8 mouse cellular contexts compared by ENCODE assay signal in the genomic region with DNA sequence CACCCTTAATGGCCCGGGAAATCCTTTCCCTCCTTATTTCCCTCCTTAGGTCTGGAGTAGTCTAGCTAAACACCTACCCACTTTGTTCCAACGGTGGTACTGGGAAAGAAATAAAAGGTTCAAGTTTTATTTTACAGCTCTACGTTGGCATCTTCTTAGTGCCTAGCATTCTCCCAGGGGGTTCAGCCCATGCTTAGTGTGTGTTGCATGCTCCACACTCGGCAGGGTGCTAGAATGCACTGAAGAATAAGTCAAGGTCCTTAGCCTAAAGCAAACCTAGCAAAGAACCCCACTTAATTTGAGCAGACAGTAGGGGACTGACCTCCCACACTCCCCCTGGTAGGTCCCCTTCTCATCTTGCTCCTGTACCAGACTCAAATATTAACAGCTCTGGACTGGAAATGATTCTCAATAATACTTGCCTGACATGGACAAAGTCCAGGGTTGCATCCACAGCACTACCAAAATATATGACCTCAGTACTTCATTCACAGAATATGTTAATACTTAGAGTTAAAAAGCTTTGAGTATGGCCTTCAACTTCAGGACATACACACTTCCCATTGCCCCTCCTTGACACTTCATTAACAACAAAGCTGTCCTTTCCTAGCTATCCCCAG. TPM values are rescaled to one million over a fixed set of nuclear protein-coding genes. Genes with fewer than 3 reads are reported as not detected.
DNase-seq lines count a peak whose midpoint lies in the region; ATAC-seq and TF ChIP-seq lines count a peak whose summit lies in the region.

No protein-coding gene starts in this region.

- H3K9me3 ChIP-seq in embryonic facial prominence, embryonic 11.5 days (replicated peaks; ENCODE audit: control insufficient read depth, low read length) = no peaks in the 10 kb centered on the region
- no peaks in the 10 kb centered on the region for H3K9me3 ChIP-seq in hindbrain, postnatal 0 days (ENCODE audit: low read length)
- H3K9me3 ChIP-seq in midbrain, embryonic 10.5 days (replicated peaks) = no peaks in the 10 kb centered on the region

- no peaks in the 10 kb centered on the region for H3K27me3 ChIP-seq in embryonic facial prominence, embryonic 11.5 days (ENCODE audit: control insufficient read depth, insufficient read depth, low read length)
- H3K27me3 ChIP-seq in hindbrain, postnatal 0 days (ENCODE audit: insufficient read depth, low read length) = no peaks in the 10 kb centered on the region
- H3K27me3 ChIP-seq in midbrain, embryonic 10.5 days (ENCODE audit: low read depth, poor library complexity, severe bottlenecking) = peaks cover 19% of the 10 kb centered on the region

- 0 out of 2 replicates have a peak, but pooled peaks cover 4% of the 10 kb centered on the region for H3K4me1 ChIP-seq in embryonic facial prominence, embryonic 11.5 days (ENCODE audit: control insufficient read depth, insufficient read depth, low read length)
- H3K4me1 ChIP-seq in hindbrain, postnatal 0 days (ENCODE audit: insufficient read depth, low read length) = peaks cover 14% of the 10 kb centered on the region
- H3K4me1 ChIP-seq in midbrain, embryonic 10.5 days = peaks cover 32% of the 10 kb centered on the region

- H3K4me3 ChIP-seq in embryonic facial prominence, embryonic 11.5 days (ENCODE audit: low read depth, low read length) = peak overlapping the region; percentile 89
- peak overlapping the region; percentile 98 for H3K4me3 ChIP-seq in hindbrain, postnatal 0 days (ENCODE audit: low read length)
- peak overlapping the region; percentile 77 for H3K4me3 ChIP-seq in midbrain, embryonic 10.5 days

- no peak for ATAC-seq in embryonic facial prominence, embryonic 11.5 days (replicated peaks; ENCODE audit: insufficient number of reproducible peaks, low FRiP score, low TSS enrichment, low read depth)
- no peak for ATAC-seq in hindbrain, postnatal 0 days
- no peak for ATAC-seq in megakaryocyte progenitor cell, adult 5-6 weeks (replicated peaks; ENCODE audit: poor library complexity)

- H3K4me2 ChIP-seq in embryonic facial prominence, embryonic 11.5 days (ENCODE audit: low read depth, low read length) = peak overlapping the region; percentile 70
- H3K4me2 ChIP-seq in hindbrain, postnatal 0 days (ENCODE audit: low read depth, low read length) = peak overlapping the region; percentile 79

- DNase-seq in retina, embryonic 14.5 days (ENCODE audit: low spot score) = peak; percentile 18
- no peak for DNase-seq in retina, postnatal 1 day
- DNase-seq in embryonic facial prominence, embryonic 11.5 days (ENCODE audit: low spot score) = no peak
- DNase-seq in hindbrain, postnatal 0 days (ENCODE audit: low spot score) = peak; percentile 20
- DNase-seq in midbrain, embryonic 10.5 days (ENCODE audit: low spot score) = no peak
- no peak for DNase-seq in gastrocnemius, postnatal 25 days
- DNase-seq in testis, postnatal 10 days (ENCODE audit: low spot score) = no peak

- 13% methylated on average over 4 of the region's 4 CpGs for WGBS in embryonic facial prominence, embryonic 11.5 days
- WGBS in hindbrain, postnatal 0 days = 8% methylated on average over 4 of the region's 4 CpGs
- WGBS in midbrain, embryonic 10.5 days = 17% methylated on average over 4 of the region's 4 CpGs

- no peak overlapping the region for H3K27ac ChIP-seq in embryonic facial prominence, embryonic 11.5 days (replicated peaks; ENCODE audit: low read depth, low read length)
- H3K27ac ChIP-seq in hindbrain, postnatal 0 days = peak overlapping the region; percentile 96
- H3K27ac ChIP-seq in midbrain, embryonic 10.5 days (replicated peaks) = peak overlapping the region; percentile 96; the same call in 1 of the 2 replicates

- no peak for TF ChIP-seq CTCF in hindbrain, postnatal 0 days (IDR thresholded peaks at IDR 0.05; ENCODE audit: low read depth)

- H3K9ac ChIP-seq in embryonic facial prominence, embryonic 11.5 days (replicated peaks; ENCODE audit: low read length) = peak overlapping the region; percentile 72; the same call in 1 of the 2 replicates
- H3K9ac ChIP-seq in hindbrain, postnatal 0 days (replicated peaks; ENCODE audit: low read length) = peak overlapping the region; percentile 92

- no peaks in the 10 kb centered on the region for H3K36me3 ChIP-seq in embryonic facial prominence, embryonic 11.5 days (replicated peaks; ENCODE audit: control insufficient read depth, insufficient read depth, low read depth, low read length)
- no peaks in the 10 kb centered on the region for H3K36me3 ChIP-seq in hindbrain, postnatal 0 days (ENCODE audit: insufficient read depth, low read length)
- H3K36me3 ChIP-seq in midbrain, embryonic 10.5 days = 0 out of 2 replicates have a peak, but pooled peaks cover 2% of the 10 kb centered on the region

RNA-seq across cellular contexts. Expression of a gene that starts 0.6 kb away (rescaled TPM):
- polyA plus RNA-seq in embryonic facial prominence, embryonic 11.5 days (2014; fragmentation: Nextera tagmentation; extraction: Ambion mirVana) = 63.7 and 68.8 TPM in 2 replicates
- total RNA-seq in hindbrain, postnatal 0 days (2014; rRNA removed) = 49.6 and 85.0 TPM in 2 replicates
- 97.5 and 102 TPM in 2 replicates for polyA plus RNA-seq in hindbrain, postnatal 0 days (2015; fragmentation: Nextera tagmentation; extraction: Ambion mirVana)
- polyA plus RNA-seq in midbrain, embryonic 10.5 days (2016; fragmentation: Nextera tagmentation; extraction: Ambion mirVana) = 61.6 and 64.4 TPM in 2 replicates
- total RNA-seq in gastrocnemius, postnatal 25 days (2021) = 10 to 100 TPM; 14.4 to 16.9 TPM
- 53.9 and 54.8 TPM in 2 replicates for total RNA-seq in megakaryocyte progenitor cell, adult 5-6 weeks (2015)
- 50.3 and 80.3 TPM in 2 replicates for total RNA-seq in megakaryocyte progenitor cell, adult 5-6 weeks (2017)

Comparison
In these comparisons a context has a peak if more than half of its experiments do, and no peak if none do; other contexts are left out.
1. DNase-seq: peak in retina, embryonic 14.5 days (single experiment) and hindbrain, postnatal 0 days (single experiment); none in retina, postnatal 1 day (single experiment), embryonic facial prominence, embryonic 11.5 days (single experiment), midbrain, embryonic 10.5 days (single experiment), gastrocnemius, postnatal 25 days (single experiment) and testis, postnatal 10 days (single experiment).
2. Peak in every context shown above with its lines, with median percentiles within 50 percentile points of each other: H3K4me3 ChIP-seq.